Comparison of ENCODE assay signal across 8 mouse cellular contexts in the genomic region with DNA sequence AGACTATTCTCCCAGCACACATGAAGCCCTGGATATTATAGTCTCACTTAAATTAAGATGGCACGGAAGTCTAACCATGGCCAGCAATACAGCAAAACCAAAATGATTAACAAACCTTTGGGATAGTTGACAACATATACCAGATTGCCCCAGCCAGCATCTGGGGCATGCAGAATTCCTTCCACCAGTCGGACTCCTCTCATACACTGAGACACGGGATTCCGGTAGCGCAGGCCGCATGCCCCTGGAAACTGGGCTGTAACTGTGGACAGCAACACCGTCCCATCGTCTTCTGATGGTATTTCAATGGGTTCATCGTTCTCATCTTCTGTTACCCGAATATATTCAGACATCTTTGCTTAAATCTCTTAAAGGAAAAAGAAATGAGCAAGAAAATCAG. TPM values are rescaled to one million over a fixed set of nuclear protein-coding genes. Genes with fewer than 3 reads are reported as not detected.
DNase-seq lines count a peak whose midpoint lies in the region; ATAC-seq and TF ChIP-seq lines count a peak whose summit lies in the region.

No protein-coding gene starts in this region.

- intact Hi-C loops in gastrocnemius, postnatal 36 days (cut with DNase I), result no loop called here

- peak overlapping the region; percentile 83 for H3K4me2 ChIP-seq in embryonic facial prominence, embryonic 13.5 days
- H3K4me2 ChIP-seq in intestine, postnatal 0 days (replicated peaks; ENCODE audit: low read depth), result peak overlapping the region; percentile 72
- H3K4me2 ChIP-seq in neural tube, embryonic 13.5 days, result peak overlapping the region; percentile 99

- no peaks in the 10 kb centered on the region for H3K27me3 ChIP-seq in embryonic facial prominence, embryonic 13.5 days
- H3K27me3 ChIP-seq in intestine, postnatal 0 days (replicated peaks; ENCODE audit: control insufficient read depth, insufficient read depth, low read length), result no peaks in the 10 kb centered on the region
- H3K27me3 ChIP-seq in neural tube, embryonic 13.5 days, result no peaks in the 10 kb centered on the region

- ATAC-seq in embryonic facial prominence, embryonic 13.5 days (ENCODE audit: insufficient number of reproducible peaks, insufficient read depth, low FRiP score, low TSS enrichment, low read depth), result no peak
- no peak for ATAC-seq in intestine, postnatal 0 days
- no peak for ATAC-seq in neural tube, embryonic 13.5 days (ENCODE audit: low read depth)

- WGBS in embryonic facial prominence, embryonic 13.5 days, result 82% methylated on average over 10 of the region's 10 CpGs
- 73% methylated on average over 10 of the region's 10 CpGs for WGBS in intestine, postnatal 0 days
- WGBS in neural tube, embryonic 13.5 days, result 90% methylated on average over 10 of the region's 10 CpGs

- peaks cover 15% of the 10 kb centered on the region for H3K4me1 ChIP-seq in embryonic facial prominence, embryonic 13.5 days
- no peaks in the 10 kb centered on the region for H3K4me1 ChIP-seq in intestine, postnatal 0 days (replicated peaks; ENCODE audit: control insufficient read depth, insufficient read depth, low read length)
- H3K4me1 ChIP-seq in neural tube, embryonic 13.5 days (replicated peaks), result peaks cover 43% of the 10 kb centered on the region

- peak overlapping the region; percentile 99 for H3K4me3 ChIP-seq in layer of hippocampus, adult 2 months
- H3K4me3 ChIP-seq in embryonic facial prominence, embryonic 13.5 days, result peak overlapping the region; percentile 98
- 0 out of 2 replicates have a peak overlapping the region, but pooled peaks have one; percentile 97 for H3K4me3 ChIP-seq in intestine, postnatal 0 days (ENCODE audit: low read depth, low read length)
- H3K4me3 ChIP-seq in neural tube, embryonic 13.5 days, result peak overlapping the region; percentile 99

- H3K9ac ChIP-seq in embryonic facial prominence, embryonic 13.5 days, result no peak overlapping the region
- no peak overlapping the region for H3K9ac ChIP-seq in intestine, postnatal 0 days (ENCODE audit: low read depth, low read length)
- peak overlapping the region; percentile 50; the same call in 1 of the 2 replicates for H3K9ac ChIP-seq in neural tube, embryonic 13.5 days

- H3K36me3 ChIP-seq in embryonic facial prominence, embryonic 13.5 days, result peaks cover 49% of the 10 kb centered on the region
- H3K36me3 ChIP-seq in intestine, postnatal 0 days (ENCODE audit: control insufficient read depth, insufficient read depth), result peaks cover 38% of the 10 kb centered on the region
- H3K36me3 ChIP-seq in neural tube, embryonic 13.5 days, result peaks cover 48% of the 10 kb centered on the region

- H3K27ac ChIP-seq in layer of hippocampus, adult 2 months, result no peak overlapping the region
- no peak overlapping the region for H3K27ac ChIP-seq in embryonic facial prominence, embryonic 13.5 days
- no peak overlapping the region for H3K27ac ChIP-seq in intestine, postnatal 0 days (ENCODE audit: low read depth, low read length)
- no peak overlapping the region for H3K27ac ChIP-seq in neural tube, embryonic 13.5 days (replicated peaks)

- no peaks in the 10 kb centered on the region for H3K9me3 ChIP-seq in embryonic facial prominence, embryonic 13.5 days
- H3K9me3 ChIP-seq in intestine, postnatal 0 days (ENCODE audit: control insufficient read depth), result no peaks in the 10 kb centered on the region
- no peaks in the 10 kb centered on the region for H3K9me3 ChIP-seq in neural tube, embryonic 13.5 days

- TF ChIP-seq CTCF in layer of hippocampus, adult 2 months (conservative IDR thresholded peaks at IDR 0.05), result no peak
- TF ChIP-seq CTCF in intestine, postnatal 0 days (IDR thresholded peaks at IDR 0.05; ENCODE audit: low read depth), result 0 out of 2 replicates have a peak, but pooled peaks have one; percentile 7

- no peak for DNase-seq in layer of hippocampus, adult 2 months (ENCODE audit: low spot score in 2 of 2)
- DNase-seq in layer of hippocampus, adult 11-12 months (ENCODE audit: low spot score), result no peak
- DNase-seq in thymus, postnatal 36 days, result no peak
- DNase-seq in natural killer cell, adult 2 months (ENCODE audit: low spot score in 2 of 2), result no peak
- no peak for DNase-seq in gastrocnemius, postnatal 36 days

RNA-seq across cellular contexts. Expression of a gene that starts 1.8 kb away (rescaled TPM):
- total RNA-seq in layer of hippocampus, adult 2 months (2021), result 100 to 1,000 TPM; 233 to 237 TPM
- 371 and 401 TPM in 2 replicates for polyA plus RNA-seq in embryonic facial prominence, embryonic 13.5 days (2015; fragmentation: Nextera tagmentation; extraction: Ambion mirVana)
- polyA plus RNA-seq in intestine, postnatal 0 days (2015; fragmentation: Nextera tagmentation; extraction: Ambion mirVana), result 113 and 124 TPM in 2 replicates
- polyA plus RNA-seq in neural tube, embryonic 13.5 days (2015; fragmentation: Nextera tagmentation; extraction: Ambion mirVana), result 223 and 264 TPM in 2 replicates
- 100 to 1,000 TPM in 1 of 2 experiments, 10 to 100 TPM in 1; 97.3 to 116 TPM for total RNA-seq in gastrocnemius, postnatal 36 days (2021)

RNA-seq across cellular contexts. Expression of a gene that starts 18.1 kb away (rescaled TPM):
- not detected for total RNA-seq in layer of hippocampus, adult 2 months (2021)
- polyA plus RNA-seq in embryonic facial prominence, embryonic 13.5 days (2015; fragmentation: Nextera tagmentation; extraction: Ambion mirVana), result not detected in 2 replicates
- not detected in 2 replicates for polyA plus RNA-seq in intestine, postnatal 0 days (2015; fragmentation: Nextera tagmentation; extraction: Ambion mirVana)
- not detected in 2 replicates for polyA plus RNA-seq in neural tube, embryonic 13.5 days (2015; fragmentation: Nextera tagmentation; extraction: Ambion mirVana)
- 1 to 10 TPM; 5.6 to 6.8 TPM for total RNA-seq in gastrocnemius, postnatal 36 days (2021)

RNA-seq across cellular contexts. Expression of a gene that starts 22.7 kb away (rescaled TPM):
- total RNA-seq in layer of hippocampus, adult 2 months (2021), result 1 to 10 TPM; 3.8 to 5.4 TPM
- polyA plus RNA-seq in embryonic facial prominence, embryonic 13.5 days (2015; fragmentation: Nextera tagmentation; extraction: Ambion mirVana), result 0.07 and 1.1 TPM in 2 replicates
- not detected in 2 replicates for polyA plus RNA-seq in intestine, postnatal 0 days (2015; fragmentation: Nextera tagmentation; extraction: Ambion mirVana)
- polyA plus RNA-seq in neural tube, embryonic 13.5 days (2015; fragmentation: Nextera tagmentation; extraction: Ambion mirVana), result 0.58 and 1.1 TPM in 2 replicates
- total RNA-seq in gastrocnemius, postnatal 36 days (2021), result under 1 TPM; 0.17 to 0.77 TPM

RNA-seq across cellular contexts. Expression of a gene that starts 33.7 kb away (rescaled TPM):
- 10 to 100 TPM; 68.1 to 70.2 TPM for total RNA-seq in layer of hippocampus, adult 2 months (2021)
- polyA plus RNA-seq in embryonic facial prominence, embryonic 13.5 days (2015; fragmentation: Nextera tagmentation; extraction: Ambion mirVana), result 201 and 214 TPM in 2 replicates
- 49.3 and 50.5 TPM in 2 replicates for polyA plus RNA-seq in intestine, postnatal 0 days (2015; fragmentation: Nextera tagmentation; extraction: Ambion mirVana)
- 159 and 160 TPM in 2 replicates for polyA plus RNA-seq in neural tube, embryonic 13.5 days (2015; fragmentation: Nextera tagmentation; extraction: Ambion mirVana)
- total RNA-seq in gastrocnemius, postnatal 36 days (2021), result 10 to 100 TPM; 10.2 to 14.4 TPM
